Mouse (Mus musculus): ENCODE results near the gene Nhlrc4. TPM values are rescaled to one million over a fixed set of nuclear protein-coding genes. Genes with fewer than 3 reads are reported as not detected.

The Nhlrc4 gene
- polyA plus RNA-seq, 1 experiment, result 4.7 TPM

DNA sequence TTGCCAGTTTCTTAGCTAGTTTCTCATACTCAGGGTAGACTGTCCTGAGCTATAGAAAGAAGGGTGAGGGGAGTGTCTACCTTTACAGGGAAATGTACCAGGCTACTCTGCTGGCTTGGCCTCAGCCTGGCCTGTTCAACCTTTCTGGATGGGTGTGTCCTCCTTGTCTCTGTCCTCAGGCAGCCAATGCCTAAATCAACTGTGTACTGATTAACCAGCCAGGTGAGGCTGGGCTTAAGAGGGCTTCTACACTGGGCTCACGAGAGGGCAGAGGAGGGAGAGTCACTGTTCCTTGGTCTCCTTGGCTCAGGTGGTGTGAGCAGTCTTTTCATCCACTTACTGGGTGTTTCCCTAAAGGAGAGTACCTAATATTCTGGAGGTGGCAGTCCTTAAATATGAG is 23.4 kb upstream of the Nhlrc4 start:
- DNase-seq (ENCODE audit: low read depth in 1 of 2, low spot score in 2 of 2), result no peak
- Histone ChIP-seq H3K27me3 (ENCODE audit: control insufficient read depth, insufficient read depth, low read length) (no peaks in the 10 kb centered on the region), H3K36me3 (ENCODE audit: control insufficient read depth, insufficient read depth, low read length) (peaks cover 4% of the 10 kb centered on the region), H3K27ac (ENCODE audit: insufficient read depth, low read length) (no peak overlapping the region), H3K4me1 (ENCODE audit: control insufficient read depth, insufficient read depth, insufficient read length) (peaks cover 9% of the 10 kb centered on the region; the same call in 1 of the 2 replicates), H3K4me3 (ENCODE audit: extremely low read depth, insufficient read depth, insufficient read length) (no peak overlapping the region)
- TF ChIP-seq POLR2A (IDR thresholded peaks at IDR 0.05; ENCODE audit: low read depth, low read length) (no peak), CTCF (IDR thresholded peaks at IDR 0.05; ENCODE audit: extremely low read depth, insufficient read depth, insufficient read length, insufficient replicate concordance) (no peak)
- WGBS, result 89% methylated on average over 1 of the region's 1 CpGs

GRCm38 (mm10) chr17:25967652-25968051 is 22.9 kb upstream of the Nhlrc4 start:
- Histone ChIP-seq H3K27ac (ENCODE audit: insufficient read depth, low read length) (no peak overlapping the region), H3K4me3 (ENCODE audit: extremely low read depth, insufficient read depth, insufficient read length) (no peak overlapping the region), H3K36me3 (ENCODE audit: control insufficient read depth, insufficient read depth, low read length) (peaks cover 4% of the 10 kb centered on the region), H3K27me3 (ENCODE audit: control insufficient read depth, insufficient read depth, low read length) (no peaks in the 10 kb centered on the region), H3K4me1 (ENCODE audit: control insufficient read depth, insufficient read depth, insufficient read length) (peaks cover 9% of the 10 kb centered on the region; the same call in 1 of the 2 replicates)
- TF ChIP-seq POLR2A (IDR thresholded peaks at IDR 0.05; ENCODE audit: low read depth, low read length) (no peak), CTCF (IDR thresholded peaks at IDR 0.05; ENCODE audit: extremely low read depth, insufficient read depth, insufficient read length, insufficient replicate concordance) (no peak)
- WGBS, result 72% methylated on average over 3 of the region's 3 CpGs
- no peak for DNase-seq (ENCODE audit: low read depth in 1 of 2, low spot score in 2 of 2)

DNA sequence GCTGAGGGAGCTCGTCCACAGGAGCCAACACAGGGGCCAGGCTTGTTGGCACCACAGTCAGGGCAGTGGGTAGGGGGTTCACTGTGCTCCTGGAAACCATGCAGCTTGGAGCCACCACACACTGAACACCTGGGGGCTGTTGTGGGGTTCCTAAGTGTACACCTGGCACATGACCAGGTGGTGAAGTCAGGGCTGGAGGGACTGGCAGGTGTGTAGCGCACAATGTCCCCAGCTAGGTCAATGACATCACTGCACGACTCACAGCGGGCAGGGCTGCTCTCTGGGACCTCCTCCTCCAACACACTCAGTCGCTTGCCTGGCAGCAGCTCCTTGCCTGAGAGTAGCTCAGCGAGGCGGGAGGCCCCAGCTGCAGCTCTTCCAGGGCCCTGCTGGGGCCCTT is 19.5 kb upstream of the Nhlrc4 start:
- 91% methylated on average over 7 of the region's 7 CpGs for WGBS
- H3K36me3 ChIP-seq (ENCODE audit: control insufficient read depth, insufficient read depth, low read length), result peaks cover 13% of the 10 kb centered on the region
- no peak for DNase-seq (ENCODE audit: low read depth in 1 of 2, low spot score in 2 of 2)
- H3K27ac ChIP-seq (ENCODE audit: insufficient read depth, low read length), result no peak overlapping the region
- TF ChIP-seq CTCF (IDR thresholded peaks at IDR 0.05; ENCODE audit: extremely low read depth, insufficient read depth, insufficient read length, insufficient replicate concordance) (no peak), POLR2A (IDR thresholded peaks at IDR 0.05; ENCODE audit: low read depth, low read length) (no peak)
- H3K4me1 ChIP-seq (ENCODE audit: control insufficient read depth, insufficient read depth, insufficient read length), result no peaks in the 10 kb centered on the region
- H3K27me3 ChIP-seq (ENCODE audit: control insufficient read depth, insufficient read depth, low read length), result no peaks in the 10 kb centered on the region
- H3K4me3 ChIP-seq (ENCODE audit: extremely low read depth, insufficient read depth, insufficient read length), result no peak overlapping the region

DNA sequence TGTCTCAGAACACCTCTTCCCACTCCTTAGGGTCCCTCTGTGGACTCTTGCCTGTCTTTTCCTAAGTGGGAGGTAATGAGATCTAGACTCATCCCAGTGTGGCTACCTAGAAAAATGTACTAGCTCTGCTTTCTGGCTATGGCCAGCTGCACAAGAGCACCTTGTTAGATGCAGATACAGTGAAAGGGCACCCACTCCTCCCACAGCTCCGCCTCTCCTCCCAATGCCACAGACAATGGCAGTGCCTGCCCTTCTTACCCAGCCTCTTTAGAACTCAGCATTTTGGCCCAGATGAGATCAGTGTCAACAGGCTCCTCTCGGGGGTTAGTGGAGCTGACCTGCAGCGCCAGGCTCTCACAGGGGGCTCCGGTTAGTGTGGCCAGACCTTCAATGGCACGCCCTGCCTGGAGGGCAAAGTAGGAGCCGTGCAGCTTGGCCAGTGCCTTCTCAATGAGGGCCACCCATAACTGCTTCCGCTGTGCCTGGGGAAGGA is 17.7 kb upstream of the Nhlrc4 start:
- Histone ChIP-seq H3K36me3 (ENCODE audit: control insufficient read depth, insufficient read depth, low read length) (peaks cover 13% of the 10 kb centered on the region), H3K4me1 (ENCODE audit: control insufficient read depth, insufficient read depth, insufficient read length) (no peaks in the 10 kb centered on the region), H3K27me3 (ENCODE audit: control insufficient read depth, insufficient read depth, low read length) (no peaks in the 10 kb centered on the region), H3K27ac (ENCODE audit: insufficient read depth, low read length) (no peak overlapping the region), H3K4me3 (ENCODE audit: extremely low read depth, insufficient read depth, insufficient read length) (no peak overlapping the region)
- TF ChIP-seq CTCF (IDR thresholded peaks at IDR 0.05; ENCODE audit: extremely low read depth, insufficient read depth, insufficient read length, insufficient replicate concordance) (no peak), POLR2A (IDR thresholded peaks at IDR 0.05; ENCODE audit: low read depth, low read length) (no peak)
- no peak for DNase-seq (ENCODE audit: low read depth in 1 of 2, low spot score in 2 of 2)
- 96% methylated on average over 7 of the region's 7 CpGs for WGBS

DNA sequence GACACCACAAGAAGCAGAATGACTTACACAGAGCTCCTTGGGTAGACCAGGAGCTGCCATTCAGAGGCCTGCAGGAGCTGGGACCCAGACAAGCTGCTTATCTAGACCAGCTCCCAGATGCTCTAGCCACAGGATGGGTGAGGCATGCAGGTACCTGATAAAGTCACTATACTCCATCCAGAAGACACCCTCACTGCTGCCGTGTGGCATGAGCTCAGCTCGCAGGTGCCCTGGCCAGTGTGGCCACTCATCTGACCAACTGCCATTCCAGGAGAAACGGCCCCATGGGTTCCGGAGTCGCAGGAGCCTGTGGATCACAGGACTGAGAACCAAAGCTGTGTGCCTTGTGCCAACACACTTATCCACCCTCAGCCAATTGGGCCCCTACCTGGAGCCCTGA is 16.8 kb upstream of the Nhlrc4 start:
- 84% methylated on average over 5 of the region's 5 CpGs for WGBS
- no peak overlapping the region; the same call in 1 of the 2 replicates for H3K27ac ChIP-seq (ENCODE audit: insufficient read depth, low read length)

GRCm38 (mm10) chr17:25959630-25960467 is 15.1 kb upstream of the Nhlrc4 start:
- no peak for TF ChIP-seq POLR2A (IDR thresholded peaks at IDR 0.05; ENCODE audit: low read depth, low read length)
- no peak for TF ChIP-seq CTCF (IDR thresholded peaks at IDR 0.05; ENCODE audit: extremely low read depth, insufficient read depth, insufficient read length, insufficient replicate concordance)
- no peaks in the 10 kb centered on the region for H3K27me3 ChIP-seq (ENCODE audit: control insufficient read depth, insufficient read depth, low read length)
- H3K36me3 ChIP-seq (ENCODE audit: control insufficient read depth, insufficient read depth, low read length), result peaks cover 13% of the 10 kb centered on the region
- 95% methylated on average over 23 of the region's 23 CpGs for WGBS
- H3K27ac ChIP-seq (ENCODE audit: insufficient read depth, low read length), result no peak overlapping the region
- H3K4me3 ChIP-seq (ENCODE audit: extremely low read depth, insufficient read depth, insufficient read length), result no peak overlapping the region
- DNase-seq (ENCODE audit: low read depth in 1 of 2, low spot score in 2 of 2), result no peak
- H3K4me1 ChIP-seq (ENCODE audit: control insufficient read depth, insufficient read depth, insufficient read length), result no peaks in the 10 kb centered on the region

More for the DNA sequence above, 16.8 kb upstream of the Nhlrc4 start:
- H3K36me3 ChIP-seq (ENCODE audit: control insufficient read depth, insufficient read depth, low read length), result peaks cover 13% of the 10 kb centered on the region
- H3K4me3 ChIP-seq (ENCODE audit: extremely low read depth, insufficient read depth, insufficient read length), result no peak overlapping the region
- TF ChIP-seq POLR2A (IDR thresholded peaks at IDR 0.05; ENCODE audit: low read depth, low read length) (no peak), CTCF (IDR thresholded peaks at IDR 0.05; ENCODE audit: extremely low read depth, insufficient read depth, insufficient read length, insufficient replicate concordance) (no peak)
- no peaks in the 10 kb centered on the region for H3K27me3 ChIP-seq (ENCODE audit: control insufficient read depth, insufficient read depth, low read length)
- H3K4me1 ChIP-seq (ENCODE audit: control insufficient read depth, insufficient read depth, insufficient read length), result no peaks in the 10 kb centered on the region
- no peak for DNase-seq (ENCODE audit: low read depth in 1 of 2, low spot score in 2 of 2)
